Mouse (Mus musculus) E14TG2a.4 (cell line): ENCODE measurements around the gene Arhgef28.

ENCODE experiments used
- CTCF ChIP-seq: conservative IDR thresholded peaks from 2 replicates; pipeline ENCODE4 v1.5.1; 2014; ENCODE audit warnings: low read length
- NANOG ChIP-seq: IDR thresholded peaks from 2 replicates; pipeline ENCODE4 v1.6.1; 2014; ENCODE audit warnings: borderline replicate concordance, low read length, mixed read lengths
- POU5F1 ChIP-seq: IDR thresholded peaks from 2 replicates; pipeline ENCODE4 v1.6.1; 2014; ENCODE audit warnings: low read length, borderline replicate concordance

- TF ChIP-seq CTCF (no peak), POU5F1 (no peak), NANOG (no peak)
Observed at GRCm38 (mm10) chr13:98027641-98028204, 178.5 kb downstream of the Arhgef28 start.
